Mouse (Mus musculus) T-helper 1 cell (primary cell): ENCODE data around the gene Net1.

Experiments used
- in situ Hi-C: fragments of 300-600 bp; cut with MboI, MseI; formaldehyde crosslinking; loops from one replicate; pipeline ENCODE4 v1.15.1; 2025; ENCODE audit warnings: high pct_unique_total_duplicates

The Net1 gene

GRCm38 (mm10) chr13:3917571-3918311, at the start of gene Net1, which contains the start of gene Tubal3:
Gene Net1 (minus strand): TSS chr13:3918220.
Gene Tubal3 (plus strand): TSS chr13:3918274.
- in situ Hi-C loops = loop anchor here (25.0 kb wide), 1 partner anchor 380 kb away; the partner anchor contains the start of gene Gdi2

- in situ Hi-C loops = no loop called here
Measured at GRCm38 (mm10) chr13:3951198-3951914, 33.3 kb upstream of the Net1 start.

- in situ Hi-C loops = no loop called here
Measured at GRCm38 (mm10) chr13:3949477-3949876, 31.5 kb upstream of the Net1 start.

GRCm38 (mm10) chr13:3947267-3947666, 29.2 kb upstream of the Net1 start:
- in situ Hi-C loops = no loop called here

GRCm38 (mm10) chr13:3945249-3945648, 27.2 kb upstream of the Net1 start, which contains the start of gene Ucn3:
Gene Ucn3 (minus strand): TSS chr13:3945349.
- in situ Hi-C loops = no loop called here

GRCm38 (mm10) chr13:3944699-3945098, 26.7 kb upstream of the Net1 start:
- in situ Hi-C loops = no loop called here

GRCm38 (mm10) chr13:3926046-3926445, 8.0 kb upstream of the Net1 start:
- in situ Hi-C loops = no loop called here

- in situ Hi-C loops = no loop called here
Measured at GRCm38 (mm10) chr13:3925632-3926031, 7.6 kb upstream of the Net1 start.

- in situ Hi-C loops = loop anchor here (25.0 kb wide), 1 partner anchor 387 kb away; the partner anchor contains the start of gene Gdi2
Measured at GRCm38 (mm10) chr13:3924483-3924882, 6.5 kb upstream of the Net1 start.

GRCm38 (mm10) chr13:3913504-3913903, 4.5 kb downstream of the Net1 start:
- in situ Hi-C loops = loop anchor here (25.0 kb wide), 1 partner anchor 376 kb away; the partner anchor contains the start of gene Gdi2

GRCm38 (mm10) chr13:3910356-3910755, 7.7 kb downstream of the Net1 start:
- in situ Hi-C loops = loop anchor here (25.0 kb wide), 1 partner anchor 373 kb away; the partner anchor contains the start of gene Gdi2

- in situ Hi-C loops = loop anchor here (25.0 kb wide), 1 partner anchor 371 kb away; the partner anchor contains the start of gene Gdi2
Measured at GRCm38 (mm10) chr13:3908262-3908661, 9.8 kb downstream of the Net1 start.

GRCm38 (mm10) chr13:3907151-3907696, 10.8 kb downstream of the Net1 start:
- in situ Hi-C loops = loop anchor here (25.0 kb wide), 1 partner anchor 370 kb away; the partner anchor contains the start of gene Gdi2

- in situ Hi-C loops = loop anchor here (5.0 kb wide), 1 partner anchor 232 kb away; no protein-coding TSS in a partner anchor
Measured at GRCm38 (mm10) chr13:3899301-3899700, 18.7 kb downstream of the Net1 start.

- in situ Hi-C loops = loop anchor here (5.0 kb wide), 1 partner anchor 231 kb away; no protein-coding TSS in a partner anchor
Measured at GRCm38 (mm10) chr13:3898202-3898601, 19.8 kb downstream of the Net1 start.

GRCm38 (mm10) chr13:3896913-3897312, 21.1 kb downstream of the Net1 start:
- in situ Hi-C loops = loop anchor here (5.0 kb wide), 1 partner anchor 230 kb away; no protein-coding TSS in a partner anchor

GRCm38 (mm10) chr13:3896032-3896431, 22.0 kb downstream of the Net1 start:
- in situ Hi-C loops = loop anchor here (5.0 kb wide), 1 partner anchor 229 kb away; no protein-coding TSS in a partner anchor

- in situ Hi-C loops = loop anchor here (5.0 kb wide), 1 partner anchor 228 kb away; no protein-coding TSS in a partner anchor
Measured at GRCm38 (mm10) chr13:3895397-3895980, 22.5 kb downstream of the Net1 start.

GRCm38 (mm10) chr13:3894549-3894948, 23.5 kb downstream of the Net1 start:
- in situ Hi-C loops = no loop called here

GRCm38 (mm10) chr13:3893126-3893734, 24.8 kb downstream of the Net1 start:
- in situ Hi-C loops = no loop called here

GRCm38 (mm10) chr13:3892601-3893000, 25.4 kb downstream of the Net1 start:
- in situ Hi-C loops = no loop called here
